In genomic region chr19:4438791-4439160, GRCm38 (mm10) we compare ENCODE assay signal across 8 mouse cellular contexts. TPM values are rescaled to one million over a fixed set of nuclear protein-coding genes. Genes with fewer than 3 reads are reported as not detected.
DNase-seq lines count a peak whose midpoint lies in the region; ATAC-seq and TF ChIP-seq lines count a peak whose summit lies in the region.

No protein-coding gene starts in this region.

- H3K27me3 ChIP-seq in embryonic facial prominence, embryonic 12.5 days = no peaks in the 10 kb centered on the region
- peaks cover 31% of the 10 kb centered on the region for H3K27me3 ChIP-seq in neural tube, embryonic 15.5 days (replicated peaks)

- H3K27ac ChIP-seq in embryonic facial prominence, embryonic 12.5 days = peak overlapping the region; percentile 51
- no peak overlapping the region for H3K27ac ChIP-seq in neural tube, embryonic 15.5 days (replicated peaks)

- peak overlapping the region; percentile 90 for H3K4me2 ChIP-seq in embryonic facial prominence, embryonic 12.5 days (replicated peaks)
- H3K4me2 ChIP-seq in neural tube, embryonic 15.5 days = peak overlapping the region; percentile 84

- peaks cover 4% of the 10 kb centered on the region; the same call in 1 of the 2 replicates for H3K36me3 ChIP-seq in embryonic facial prominence, embryonic 12.5 days
- H3K36me3 ChIP-seq in neural tube, embryonic 15.5 days = no peaks in the 10 kb centered on the region

- peak overlapping the region; percentile 76 for H3K9ac ChIP-seq in embryonic facial prominence, embryonic 12.5 days
- H3K9ac ChIP-seq in neural tube, embryonic 15.5 days (replicated peaks) = peak overlapping the region; percentile 54

- TF ChIP-seq CTCF in lung, adult 2 months (IDR thresholded peaks at IDR 0.05; ENCODE audit: insufficient read depth, low read length) = no peak

- DNase-seq in lung, adult 2 months = no peak
- DNase-seq in lung, postnatal 14 days = no peak
- DNase-seq in kidney, postnatal 10 days = peak; percentile 33
- no peak for DNase-seq in spleen, postnatal 4 days (ENCODE audit: low spot score in 2 of 2)
- DNase-seq in frontal cortex, postnatal 14 days (ENCODE audit: low spot score in 2 of 2) = no peak
- DNase-seq in spleen, postnatal 10 days (ENCODE audit: low spot score in 2 of 2) = no peak

- TF ChIP-seq POLR2A in lung, adult 2 months (IDR thresholded peaks at IDR 0.05; ENCODE audit: borderline replicate concordance, extremely low read depth, low read depth, low read length) = no peak

- peak overlapping the region; percentile 87 for H3K4me3 ChIP-seq in lung, adult 2 months (replicated peaks; ENCODE audit: extremely low read depth, low read depth, low read length)
- peak overlapping the region; percentile 62 for H3K4me3 ChIP-seq in embryonic facial prominence, embryonic 12.5 days
- H3K4me3 ChIP-seq in neural tube, embryonic 15.5 days (replicated peaks) = peak overlapping the region; percentile 50

- WGBS in lung, adult 2 months = 16% methylated on average over 8 of the region's 8 CpGs
- WGBS in embryonic facial prominence, embryonic 12.5 days = 7% methylated on average over 8 of the region's 8 CpGs
- 4% methylated on average over 8 of the region's 8 CpGs for WGBS in neural tube, embryonic 15.5 days

- no peak for ATAC-seq in embryonic facial prominence, embryonic 12.5 days (ENCODE audit: insufficient number of reproducible peaks, insufficient read depth, low FRiP score, low TSS enrichment)
- no peak for ATAC-seq in neural tube, embryonic 15.5 days (ENCODE audit: low FRiP score)

- H3K9me3 ChIP-seq in embryonic facial prominence, embryonic 12.5 days = no peaks in the 10 kb centered on the region
- no peaks in the 10 kb centered on the region for H3K9me3 ChIP-seq in neural tube, embryonic 15.5 days (replicated peaks)

- H3K4me1 ChIP-seq in lung, adult 2 months (ENCODE audit: control insufficient read depth, insufficient read depth, low read length) = peaks cover 23% of the 10 kb centered on the region
- peaks cover 33% of the 10 kb centered on the region for H3K4me1 ChIP-seq in embryonic facial prominence, embryonic 12.5 days
- H3K4me1 ChIP-seq in neural tube, embryonic 15.5 days = peaks cover 30% of the 10 kb centered on the region

RNA-seq across cellular contexts. Expression of gene Rhod, which starts 0.5 kb away (rescaled TPM):
- 11.4 and 17.5 TPM in 2 replicates for polyA plus RNA-seq in lung, adult 2 months (2012; rRNA removed)
- 36.6 and 47.2 TPM in 2 replicates for polyA plus RNA-seq in embryonic facial prominence, embryonic 12.5 days (2016; fragmentation: Nextera tagmentation; extraction: Ambion mirVana)
- polyA plus RNA-seq in neural tube, embryonic 15.5 days (2015; fragmentation: Nextera tagmentation; extraction: Ambion mirVana) = 4.5 and 8.7 TPM in 2 replicates

RNA-seq across cellular contexts. Expression of gene Syt12, which starts 38.5 kb away (rescaled TPM):
- 0.82 and 2.3 TPM in 2 replicates for polyA plus RNA-seq in lung, adult 2 months (2012; rRNA removed)
- 2.1 and 2.3 TPM in 2 replicates for polyA plus RNA-seq in embryonic facial prominence, embryonic 12.5 days (2016; fragmentation: Nextera tagmentation; extraction: Ambion mirVana)
- 8.8 TPM in 2 replicates for polyA plus RNA-seq in neural tube, embryonic 15.5 days (2015; fragmentation: Nextera tagmentation; extraction: Ambion mirVana)

RNA-seq across cellular contexts. Expression of gene Kdm2a, which starts 40.7 kb away (rescaled TPM):
- 71.0 and 80.8 TPM in 2 replicates for polyA plus RNA-seq in lung, adult 2 months (2012; rRNA removed)
- 61.6 and 65.4 TPM in 2 replicates for polyA plus RNA-seq in embryonic facial prominence, embryonic 12.5 days (2016; fragmentation: Nextera tagmentation; extraction: Ambion mirVana)
- polyA plus RNA-seq in neural tube, embryonic 15.5 days (2015; fragmentation: Nextera tagmentation; extraction: Ambion mirVana) = 28.4 and 38.5 TPM in 2 replicates

RNA-seq across cellular contexts. Expression of gene 2010003K11Rik, which starts 59.6 kb away (rescaled TPM):
- polyA plus RNA-seq in lung, adult 2 months (2012; rRNA removed) = 0.23 and 0.82 TPM in 2 replicates
- polyA plus RNA-seq in embryonic facial prominence, embryonic 12.5 days (2016; fragmentation: Nextera tagmentation; extraction: Ambion mirVana) = not detected in 2 replicates
- 0.17 TPM in 1 of 2 replicates, not detected in the other for polyA plus RNA-seq in neural tube, embryonic 15.5 days (2015; fragmentation: Nextera tagmentation; extraction: Ambion mirVana)
